Mouse (Mus musculus): ENCODE measurements around the gene Nin.

DNA sequence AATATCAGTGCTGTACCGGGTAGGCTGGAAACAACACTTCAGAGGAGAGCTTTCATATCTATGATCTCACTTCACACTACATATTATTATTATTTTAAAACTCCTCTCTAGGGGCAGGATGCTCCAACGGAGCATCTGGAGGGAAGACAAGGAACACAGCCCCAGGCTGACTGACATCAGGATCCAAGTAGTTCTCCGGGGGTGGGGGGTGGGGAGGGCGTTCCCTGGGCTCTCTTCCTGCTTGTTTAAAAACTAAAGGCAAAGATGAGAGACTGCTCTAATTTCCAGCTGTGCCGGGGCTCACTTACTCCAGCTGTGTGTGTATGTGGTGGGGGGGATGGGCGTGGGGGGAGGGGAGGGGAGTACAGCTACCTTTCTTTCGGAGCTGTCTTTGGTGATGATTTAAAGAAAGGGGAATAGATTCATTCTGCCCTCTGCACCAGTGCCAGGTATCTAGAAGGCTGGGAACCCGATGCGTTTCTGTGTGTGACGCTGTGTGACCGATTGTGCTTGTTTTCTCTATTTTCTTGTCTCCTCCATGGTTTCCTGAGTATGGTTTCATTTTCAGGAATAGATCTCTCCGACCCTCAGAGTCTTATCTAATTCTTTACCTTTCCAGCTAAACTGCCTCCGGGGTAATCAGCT is 34.6 kb upstream of the Nin start:
- TF ChIP-seq CTCF (IDR thresholded peaks at IDR 0.05; ENCODE audit: low read depth, low read length) (no peak), POLR2A (IDR thresholded peaks at IDR 0.05; ENCODE audit: extremely low read depth, insufficient read depth, low read length) (no peak)
